Mouse (Mus musculus) hindbrain, embryonic 11.5 days (tissue): ENCODE measurements around the gene Mdm4. TPM values are rescaled to one million over a fixed set of nuclear protein-coding genes. Genes with fewer than 3 reads are reported as not detected.

Experiments used
- ATAC-seq: fragments of 200-750 bp; cut with Nextera tagmentation; 2 replicates; pipeline ENCODE4 v1.8.0; 2017; ENCODE audit warnings: mild to moderate bottlenecking, moderate TSS enrichment, moderate library complexity; ENCODE audit not compliant: low FRiP score
- DNase-seq: peaks from one replicate; pipeline ENCODE4 v3.0.0-alpha.2; 2015; ENCODE audit warnings: low spot score
- H3K27ac ChIP-seq: fragments of 300-500 bp; sonication (generic); 2 replicates; pipeline ENCODE4 v1.5.1; 2014; ENCODE audit warnings: mild to moderate bottlenecking, low read depth, low read length
- H3K27me3 ChIP-seq: fragments of 300-500 bp; sonication (generic); 2 replicates; pipeline ENCODE4 v1.6.1; 2014; ENCODE audit warnings: mild to moderate bottlenecking, low read length, moderate library complexity, mixed read lengths; ENCODE audit not compliant: control insufficient read depth, insufficient read depth
- H3K36me3 ChIP-seq: fragments of 300-500 bp; sonication (generic); 2 replicates; pipeline ENCODE4 v1.6.1; 2014; ENCODE audit warnings: mild to moderate bottlenecking, low read length, moderate library complexity, mixed read lengths; ENCODE audit not compliant: control insufficient read depth, insufficient read depth
- H3K4me1 ChIP-seq: fragments of 300-500 bp; sonication (generic); replicated peaks from 2 replicates; pipeline ENCODE4 v1.6.1; 2014; ENCODE audit warnings: low read length, mixed read lengths; ENCODE audit not compliant: control insufficient read depth, insufficient read depth
- H3K4me2 ChIP-seq: fragments of 300-500 bp; sonication (generic); replicated peaks from 2 replicates; pipeline ENCODE4 v1.6.1; 2014; ENCODE audit warnings: mild to moderate bottlenecking, low read depth, low read length
- H3K4me3 ChIP-seq: fragments of 300-500 bp; sonication (generic); 2 replicates; pipeline ENCODE4 v1.5.1; 2014; ENCODE audit warnings: low read depth, low read length
- H3K9ac ChIP-seq: fragments of 300-500 bp; sonication (generic); 2 replicates; pipeline ENCODE4 v1.6.1; 2014; ENCODE audit warnings: low read depth, low read length
- H3K9me3 ChIP-seq: fragments of 300-500 bp; sonication (generic); 2 replicates; pipeline ENCODE4 v1.6.1; 2016; ENCODE audit warnings: low read length; ENCODE audit not compliant: control insufficient read depth
- WGBS: fragments of 180-500 bp; shearing (Covaris S2); extraction: QIAGEN DNeasy Blood & Tissue Kit; methylation state at CpG from one replicate; pipeline ENCODE4 v1.1.7; 2014; 5-methylcytosine and 5-hydroxymethylcytosine counted together
- polyA plus RNA-seq: library from polyadenylated mRNA; unstranded; fragments of >200 nt; fragmentation: Nextera tagmentation; extraction: Ambion mirVana; gene quantifications from 2 replicates; pipeline ENCODE4 v1.2.1, GENCODE M21; 2014

Gene Mdm4
- polyA plus RNA-seq, 1 experiment from 2014 or later = 61.7 TPM

DNA sequence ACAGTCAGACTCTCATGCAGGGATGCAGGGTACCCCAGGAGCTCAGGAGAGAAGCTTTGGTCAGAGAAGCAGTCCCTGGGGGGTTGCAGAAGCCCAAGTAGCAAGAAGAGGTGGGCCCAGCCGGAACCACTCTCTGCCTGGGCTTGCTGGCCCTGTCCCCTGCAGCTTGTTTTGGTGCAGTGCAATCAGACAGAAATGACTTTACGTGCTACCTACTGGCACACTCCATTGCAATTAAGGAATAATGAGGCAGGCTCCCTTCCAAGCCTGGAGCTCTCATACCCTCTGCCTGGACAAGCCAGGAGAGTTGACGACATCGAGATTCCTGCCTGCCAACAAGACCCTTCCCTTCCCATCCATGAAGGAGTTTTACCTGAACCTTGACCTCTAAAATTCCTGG lies 100.1 kb downstream of the Mdm4 start:
- Histone ChIP-seq H3K9ac (no peak overlapping the region), H3K9me3 (no peaks in the 10 kb centered on the region), H3K27ac (no peak overlapping the region), H3K4me2 (no peak overlapping the region), H3K36me3 (no peaks in the 10 kb centered on the region), H3K27me3 (no peaks in the 10 kb centered on the region), H3K4me1 (no peaks in the 10 kb centered on the region), H3K4me3 (no peak overlapping the region)
- ATAC-seq = no peak
- DNase-seq = no peak
- WGBS = 87% methylated on average over 4 of the region's 4 CpGs

DNA sequence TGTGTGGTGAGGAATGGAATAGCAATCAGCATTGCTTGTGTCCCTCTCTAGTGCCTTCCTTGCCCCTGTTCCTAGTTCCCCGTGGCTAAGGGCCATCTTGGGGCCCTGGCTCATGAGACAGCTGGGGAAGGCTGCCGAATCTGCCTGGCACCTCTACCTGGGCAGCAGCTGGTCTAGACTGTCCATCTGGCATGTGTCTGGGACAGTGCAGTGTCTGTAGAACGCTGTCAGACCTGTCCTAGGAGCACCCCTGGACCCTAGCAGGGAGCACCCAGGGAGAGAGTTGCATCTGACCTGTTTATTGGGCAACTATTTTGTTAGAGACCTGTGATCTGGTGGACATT lies 101.5 kb downstream of the Mdm4 start:
- no peaks in the 10 kb centered on the region for H3K9me3 ChIP-seq
- H3K9ac ChIP-seq = no peak overlapping the region
- no peak overlapping the region for H3K4me2 ChIP-seq
- no peaks in the 10 kb centered on the region for H3K36me3 ChIP-seq
- ATAC-seq (no peak), DNase-seq (no peak)
- peak overlapping the region; percentile 51; the same call in 1 of the 2 replicates for H3K27ac ChIP-seq
- H3K27me3 ChIP-seq = no peaks in the 10 kb centered on the region
- no peaks in the 10 kb centered on the region for H3K4me1 ChIP-seq
- WGBS = 64% methylated on average over 3 of the region's 3 CpGs
- H3K4me3 ChIP-seq = no peak overlapping the region

- Histone ChIP-seq H3K9me3 (no peaks in the 10 kb centered on the region), H3K9ac (no peak overlapping the region), H3K27me3 (no peaks in the 10 kb centered on the region), H3K36me3 (no peaks in the 10 kb centered on the region), H3K4me3 (no peak overlapping the region), H3K4me1 (no peaks in the 10 kb centered on the region), H3K4me2 (no peak overlapping the region), H3K27ac (peak overlapping the region; percentile 30)
- DNase-seq = peak; percentile 18
- ATAC-seq = peak; percentile 56; the same call in 1 of the 2 replicates
- 48% methylated on average over 19 of the region's 19 CpGs for whole genome bisulfite sequencing
These were observed 102.1 kb downstream of the Mdm4 start for GRCm38 (mm10) chr1:132928032-132928906.

GRCm38 (mm10) chr1:132925270-132925669 lies 105.1 kb downstream of the Mdm4 start:
- ATAC-seq (no peak), DNase-seq (no peak)
- Histone ChIP-seq H3K4me2 (no peak overlapping the region), H3K27me3 (no peaks in the 10 kb centered on the region; the same call in 1 of the 2 replicates), H3K36me3 (no peaks in the 10 kb centered on the region), H3K4me1 (peaks cover 8% of the 10 kb centered on the region), H3K4me3 (no peak overlapping the region), H3K9me3 (no peaks in the 10 kb centered on the region), H3K27ac (no peak overlapping the region), H3K9ac (no peak overlapping the region)
- 86% methylated on average over 7 of the region's 7 CpGs for WGBS

- DNase-seq (peak; percentile 38), ATAC-seq (no peak)
- Histone ChIP-seq H3K9me3 (no peaks in the 10 kb centered on the region), H3K36me3 (no peaks in the 10 kb centered on the region), H3K4me2 (no peak overlapping the region), H3K4me1 (peaks cover 13% of the 10 kb centered on the region), H3K9ac (no peak overlapping the region), H3K27me3 (no peaks in the 10 kb centered on the region; the same call in 1 of the 2 replicates), H3K4me3 (no peak overlapping the region), H3K27ac (no peak overlapping the region)
- 87% methylated on average over 9 of the region's 9 CpGs for WGBS
These were observed 108.1 kb downstream of the Mdm4 start for GRCm38 (mm10) chr1:132922257-132922656.

- Histone ChIP-seq H3K9ac (no peak overlapping the region), H3K36me3 (no peaks in the 10 kb centered on the region), H3K27me3 (no peaks in the 10 kb centered on the region; the same call in 1 of the 2 replicates), H3K9me3 (no peaks in the 10 kb centered on the region), H3K4me2 (no peak overlapping the region; the same call in 1 of the 2 replicates), H3K4me3 (no peak overlapping the region), H3K27ac (0 out of 2 replicates have a peak overlapping the region, but pooled peaks have one; percentile 9), H3K4me1 (peaks cover 13% of the 10 kb centered on the region)
- ATAC-seq (peak; percentile 63), DNase-seq (peak; percentile 64)
- 7% methylated on average over 13 of the region's 13 CpGs for WGBS
These were observed 109.3 kb downstream of the Mdm4 start for GRCm38 (mm10) chr1:132921071-132921470.

DNA sequence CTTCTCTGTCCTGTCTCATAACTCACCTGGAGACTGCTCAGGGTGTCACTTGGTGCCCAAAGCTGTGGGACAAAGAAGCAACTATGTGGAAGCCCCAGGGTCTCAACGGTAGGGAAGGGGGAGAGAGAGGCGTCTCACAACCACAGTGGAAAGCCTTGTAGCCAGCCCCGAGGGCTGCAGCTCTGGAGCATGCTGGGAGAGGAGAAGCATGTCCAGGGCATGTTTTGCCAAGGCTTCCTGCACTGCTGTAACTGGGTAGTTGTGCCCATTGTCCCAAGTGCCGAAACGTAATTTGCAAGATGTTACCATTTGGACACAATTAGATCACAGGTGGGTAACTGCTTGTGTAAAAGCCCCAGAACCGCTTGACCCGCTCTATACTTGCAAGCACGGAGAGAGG lies 111.1 kb downstream of the Mdm4 start:
- Histone ChIP-seq H3K36me3 (no peaks in the 10 kb centered on the region), H3K4me1 (peaks cover 13% of the 10 kb centered on the region), H3K4me2 (no peak overlapping the region), H3K4me3 (no peak overlapping the region), H3K9ac (no peak overlapping the region), H3K9me3 (no peaks in the 10 kb centered on the region), H3K27me3 (no peaks in the 10 kb centered on the region; the same call in 1 of the 2 replicates), H3K27ac (no peak overlapping the region)
- 83% methylated on average over 8 of the region's 8 CpGs for WGBS
- no peak for DNase-seq
- ATAC-seq = no peak

DNA sequence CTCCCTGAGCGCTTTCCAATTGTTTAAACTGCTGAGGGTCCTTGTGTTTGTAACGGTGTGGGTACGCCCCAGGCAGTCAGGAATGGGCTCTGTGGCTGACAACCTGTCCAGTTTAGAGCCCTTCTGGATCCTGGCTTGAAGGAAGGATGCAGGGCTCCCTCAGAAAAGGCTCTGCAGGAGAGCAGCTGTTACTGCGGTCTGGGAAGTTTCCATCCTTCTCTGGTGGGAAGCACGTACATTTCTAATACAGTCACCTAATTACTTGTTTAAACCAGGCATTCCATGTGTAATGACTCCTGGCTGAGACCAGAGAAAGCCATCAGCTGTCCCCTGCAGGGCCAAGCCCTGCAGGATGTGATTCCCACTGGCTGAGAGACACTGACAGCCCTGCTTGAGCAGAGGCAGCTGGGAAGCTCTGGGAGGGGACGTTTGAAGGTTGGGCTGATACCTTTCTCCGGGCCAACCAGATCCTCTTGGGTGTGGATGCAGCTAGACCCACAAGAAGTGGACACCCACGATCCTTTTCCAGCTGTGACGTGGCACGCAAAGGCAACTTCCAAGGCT lies 112.2 kb downstream of the Mdm4 start:
- no peak overlapping the region for H3K27ac ChIP-seq
- no peaks in the 10 kb centered on the region; the same call in 1 of the 2 replicates for H3K27me3 ChIP-seq
- ATAC-seq (no peak), DNase-seq (no peak)
- H3K36me3 ChIP-seq = no peaks in the 10 kb centered on the region
- no peak overlapping the region for H3K4me2 ChIP-seq
- peaks cover 13% of the 10 kb centered on the region for H3K4me1 ChIP-seq
- no peak overlapping the region for H3K4me3 ChIP-seq
- 20% methylated on average over 10 of the region's 10 CpGs for WGBS
- H3K9ac ChIP-seq = no peak overlapping the region
- no peaks in the 10 kb centered on the region for H3K9me3 ChIP-seq
